Mouse (Mus musculus): ENCODE results near the gene Car14.
"Not testable (repeated sequence)": the region's sequence is repeated elsewhere in the genome, so short reads cannot be mapped to it uniquely, and the experiment has no call there.

The Car14 gene

DNA sequence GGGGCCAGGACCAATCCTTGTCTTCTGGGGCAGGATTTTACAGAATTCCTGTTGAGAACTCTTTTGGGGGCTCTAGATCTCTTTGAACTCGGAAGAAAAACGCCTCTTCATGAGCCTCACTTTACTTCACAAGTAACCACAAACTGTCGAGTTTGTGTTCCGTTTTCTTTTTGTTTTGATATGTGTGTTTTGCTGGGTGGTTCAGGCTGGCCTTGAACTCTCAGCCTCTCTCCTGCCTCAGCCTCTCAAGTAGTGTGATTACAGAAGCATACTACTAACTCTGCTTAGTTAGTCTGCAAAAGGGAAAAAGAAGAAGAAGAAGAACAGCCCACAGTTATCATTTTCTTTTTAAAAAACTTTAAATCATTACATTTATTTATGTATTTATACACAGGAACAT is 19.7 kb upstream of the Car14 start:
- no peak for DNase-seq (ENCODE audit: low spot score)

GRCm38 (mm10) chr3:95923429-95923828 is 18.9 kb upstream of the Car14 start:
- not testable (repeated sequence) for DNase-seq (ENCODE audit: low spot score)

GRCm38 (mm10) chr3:95920532-95920931 is 16.0 kb upstream of the Car14 start:
- DNase-seq (ENCODE audit: low spot score), result not testable (repeated sequence)

- DNase-seq (ENCODE audit: low spot score), result no peak
These were observed 12.3 kb upstream of the Car14 start for GRCm38 (mm10) chr3:95916760-95917159.

- no peak for DNase-seq (ENCODE audit: low spot score)
These were observed 10.2 kb upstream of the Car14 start for GRCm38 (mm10) chr3:95914706-95915105.

DNA sequence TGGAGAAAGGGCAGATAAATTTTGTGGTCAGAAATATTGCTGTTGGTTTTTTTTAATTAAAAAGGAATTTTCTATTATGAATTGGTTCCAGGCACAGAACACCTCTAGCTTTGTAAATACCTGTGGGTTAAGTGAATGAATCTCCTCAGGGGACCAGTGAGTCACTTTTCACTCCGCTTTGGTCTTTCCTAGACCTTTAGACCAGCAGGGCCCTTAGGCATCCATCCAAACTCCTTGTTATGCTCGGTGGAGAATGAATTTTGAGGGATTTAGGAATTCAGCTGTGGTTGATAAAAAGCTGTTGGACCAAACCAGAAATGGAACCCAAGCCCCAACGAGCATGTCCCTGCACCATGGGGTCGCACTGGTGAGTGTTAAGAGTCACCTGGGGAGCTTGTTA is 3.1 kb upstream of the Car14 start:
- DNase-seq (ENCODE audit: low spot score), result no peak

DNA sequence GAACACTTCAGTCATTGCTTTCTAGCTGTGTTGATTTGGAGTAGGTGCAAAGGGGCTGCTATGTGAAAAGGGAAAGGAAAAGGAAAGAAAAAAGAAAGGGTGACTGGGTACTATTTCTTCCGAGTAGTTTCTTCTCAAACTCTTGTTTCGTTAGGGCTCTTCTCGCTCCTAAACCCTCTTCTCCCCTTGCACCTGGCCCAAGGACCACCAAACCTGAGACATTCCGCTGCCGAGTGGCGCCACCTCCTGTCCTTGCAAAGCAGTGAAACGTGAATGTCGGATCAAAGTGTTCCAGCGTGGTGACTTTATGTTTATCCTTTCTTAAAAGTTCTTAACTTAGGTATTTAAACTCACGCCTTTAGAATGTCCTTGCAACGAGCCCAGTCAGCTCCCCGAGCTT is 2.4 kb upstream of the Car14 start:
- DNase-seq (ENCODE audit: low spot score), result no peak

DNA sequence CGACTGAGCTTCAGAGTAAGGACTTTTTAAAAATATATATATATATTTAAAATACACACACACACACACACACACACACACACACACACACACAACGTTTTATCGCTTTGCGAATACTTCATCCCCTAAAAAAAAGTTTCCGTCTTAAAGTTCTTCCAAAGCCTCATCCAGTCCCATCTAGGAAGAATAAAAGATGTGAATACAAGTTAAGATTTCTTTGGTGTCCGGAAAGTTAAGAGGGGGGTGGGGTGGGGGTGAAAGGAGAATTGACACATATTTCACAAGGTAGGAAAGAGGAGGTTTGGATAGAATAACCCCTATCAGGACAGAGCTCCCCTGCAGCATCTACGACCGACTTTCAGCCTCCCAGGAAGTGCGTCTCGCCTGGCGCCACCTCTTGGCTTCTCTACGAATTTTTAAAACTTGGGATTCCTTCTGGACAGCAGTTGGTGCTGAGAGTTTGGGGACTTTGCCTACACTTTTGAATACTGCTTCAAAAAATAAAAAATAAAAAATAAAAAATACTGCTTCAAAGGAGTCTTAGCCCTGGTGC is 1.5 kb upstream of the Car14 start:
- no peak for DNase-seq (ENCODE audit: low spot score)

DNA sequence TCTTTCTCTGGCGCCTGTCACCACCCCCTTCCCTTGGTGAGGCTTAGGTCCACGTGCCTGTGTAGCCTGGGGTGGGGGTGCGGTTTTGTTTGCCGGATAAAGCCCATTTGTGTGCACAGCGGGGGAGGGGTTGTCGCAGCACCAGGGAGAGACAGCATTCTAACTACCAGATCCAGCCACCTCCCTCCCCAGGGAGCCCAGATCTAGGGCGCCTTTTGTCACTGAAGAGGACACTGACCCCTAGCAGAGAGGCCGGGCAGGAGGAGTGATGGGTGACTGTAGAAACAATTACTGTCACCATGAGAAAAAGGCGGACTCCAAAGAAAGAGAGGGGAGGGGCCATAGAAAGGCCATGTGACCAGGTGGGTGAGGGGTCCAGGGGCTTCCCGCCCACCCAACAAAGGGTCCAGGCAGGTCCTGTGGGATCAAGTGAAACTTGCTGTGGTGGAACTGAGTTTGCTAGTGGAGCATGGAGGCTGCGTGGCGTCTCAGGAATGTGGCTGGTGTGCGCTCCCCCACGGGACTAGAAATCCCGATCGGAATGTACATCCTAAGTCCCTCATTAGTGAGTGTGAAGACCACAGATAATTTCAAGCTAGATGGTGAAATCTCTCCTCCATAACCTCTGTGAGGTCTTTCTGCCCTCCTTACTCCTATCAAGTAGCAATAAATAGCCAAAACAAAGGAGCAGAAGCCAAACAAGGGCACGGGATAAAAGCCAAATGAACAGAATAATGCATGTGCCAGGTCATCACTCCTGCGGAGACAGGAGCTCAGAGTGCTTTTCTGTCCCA is 852 bp upstream of the Car14 start:
- DNase-seq (ENCODE audit: low spot score), result no peak

DNA sequence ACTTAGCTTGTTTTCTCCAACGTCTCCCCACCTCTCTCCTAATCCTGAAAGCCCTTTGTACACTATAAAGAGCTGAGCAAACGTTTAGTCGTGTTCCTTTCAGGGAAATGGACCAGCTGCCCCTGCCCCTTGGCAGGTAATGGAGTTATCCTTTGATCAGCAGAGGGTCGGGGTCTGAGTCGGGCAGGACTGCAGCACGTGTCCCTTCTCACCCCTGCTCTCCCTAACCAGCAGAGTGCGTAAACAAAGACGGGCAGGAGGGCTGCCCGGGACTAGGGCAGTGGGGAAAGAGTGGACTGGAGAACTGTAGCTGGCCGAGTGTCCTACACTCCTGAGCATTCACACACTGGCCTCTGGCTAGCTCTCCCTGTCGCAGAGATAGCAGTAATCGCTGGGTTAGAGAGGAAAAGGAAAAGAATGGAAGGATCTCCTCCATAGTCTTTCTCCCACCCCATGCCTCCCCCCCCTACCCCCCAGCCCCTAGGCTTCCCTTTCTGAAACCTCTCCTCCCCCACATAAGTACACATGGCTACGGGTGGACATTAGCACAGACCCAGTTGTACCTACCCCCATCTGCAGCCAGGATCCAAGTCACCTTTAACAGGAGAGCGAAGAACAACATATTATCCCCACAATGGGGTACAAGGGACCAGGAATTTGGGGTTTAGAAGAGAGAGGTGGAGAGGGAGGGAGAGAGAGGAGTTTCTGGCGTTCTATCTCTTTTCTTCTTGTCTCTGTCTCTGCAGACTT is 563 bp downstream of the Car14 start:
- DNase-seq (ENCODE audit: low spot score), result no peak

- DNase-seq (ENCODE audit: low spot score), result no peak
These were observed 1.8 kb downstream of the Car14 start for GRCm38 (mm10) chr3:95902643-95903042.

DNA sequence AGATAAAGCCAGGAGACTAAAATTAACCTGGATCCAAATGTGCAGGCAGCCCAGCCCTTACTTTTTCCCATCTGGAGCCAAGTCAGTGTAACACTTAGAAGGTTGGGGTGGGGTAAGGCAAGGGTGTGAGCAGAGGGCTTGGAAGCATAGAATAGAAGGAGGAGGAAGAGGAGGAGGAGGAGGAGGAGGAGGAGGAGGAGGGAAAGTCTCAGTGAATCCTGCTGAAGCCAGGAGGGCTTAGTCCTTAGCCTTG is 2.2 kb downstream of the Car14 start:
- no peak for DNase-seq (ENCODE audit: low spot score)

- no peak for DNase-seq (ENCODE audit: low spot score)
These were observed 2.7 kb downstream of the Car14 start for GRCm38 (mm10) chr3:95901616-95902372.

DNA sequence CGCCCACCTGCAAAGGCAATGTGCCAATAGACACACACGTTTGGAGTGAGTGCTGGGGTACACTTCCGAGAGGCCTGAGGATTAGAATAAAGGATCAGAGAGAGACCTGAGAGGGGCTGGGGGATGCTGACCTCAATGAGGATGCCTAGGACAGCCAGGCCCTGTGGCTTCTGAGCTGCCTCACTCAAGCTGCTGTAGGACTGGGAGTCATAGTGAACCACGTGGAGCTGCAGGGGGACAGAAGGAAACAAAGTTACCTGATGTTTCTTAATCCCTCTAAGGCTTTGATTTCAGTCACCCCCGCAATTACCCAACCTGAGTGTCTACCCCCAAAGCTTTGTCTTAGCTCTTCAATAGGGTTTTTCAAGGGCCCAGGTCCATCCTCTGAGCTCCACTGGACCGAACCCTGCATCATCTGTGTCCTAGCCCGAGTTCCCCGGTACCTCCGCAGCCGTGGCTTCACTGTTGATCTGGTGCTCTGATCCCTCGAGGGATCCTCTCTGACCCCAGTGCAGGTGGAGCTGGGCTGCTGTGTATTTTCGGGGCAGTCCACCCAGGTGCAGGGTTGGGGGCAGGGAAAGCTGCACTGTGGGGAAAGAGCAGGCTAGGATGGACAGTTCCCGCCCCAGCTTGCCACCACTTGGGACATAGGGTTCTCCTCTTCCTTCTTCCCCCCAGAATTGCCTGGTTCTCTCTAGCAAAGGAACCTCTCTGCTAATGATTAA is 4.5 kb downstream of the Car14 start:
- no peak for DNase-seq (ENCODE audit: low spot score)

- not testable (repeated sequence) for DNase-seq (ENCODE audit: low spot score)
These were observed 9.0 kb downstream of the Car14 start for GRCm38 (mm10) chr3:95895501-95895900.

DNA sequence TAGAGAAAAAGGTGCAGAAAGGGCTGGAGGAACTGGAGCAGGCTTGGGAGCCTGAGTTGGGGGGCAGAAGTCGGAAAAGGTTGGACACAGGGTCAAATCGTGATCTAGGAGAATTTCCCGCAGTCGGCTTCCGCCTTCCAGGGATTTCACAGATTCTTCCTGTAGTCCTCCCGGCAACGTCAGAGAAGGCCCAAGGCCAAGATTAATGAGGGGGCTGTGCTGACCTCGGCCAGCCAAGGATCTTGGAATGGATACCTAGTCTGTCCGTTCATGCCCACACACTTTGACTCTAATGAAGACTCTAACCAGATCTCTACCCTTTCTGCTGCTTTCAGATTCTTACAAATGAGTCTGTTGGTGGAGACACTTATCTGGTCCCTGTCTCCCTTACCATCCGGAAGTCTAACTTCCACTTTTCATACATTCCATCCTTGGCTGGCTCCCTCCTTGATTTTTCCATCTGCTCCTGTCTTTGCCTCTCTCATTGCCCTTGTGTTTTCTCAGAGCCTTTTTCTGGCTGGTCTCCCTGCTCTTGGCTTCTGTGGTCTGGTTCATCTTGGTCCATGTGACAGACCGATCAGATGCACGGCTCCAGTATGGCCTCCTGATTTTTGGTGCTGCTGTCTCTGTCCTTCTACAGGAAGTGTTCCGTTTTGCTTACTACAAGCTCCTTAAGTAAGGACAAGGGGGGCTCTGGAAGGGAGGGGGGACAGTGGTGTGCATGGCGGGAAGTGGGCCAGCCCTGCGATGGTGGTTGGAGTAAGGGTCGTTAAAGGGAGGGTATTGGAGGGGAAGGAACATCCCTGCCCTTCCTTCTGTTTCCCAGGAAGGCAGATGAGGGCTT is 10.0 kb downstream of the Car14 start:
- no peak for DNase-seq (ENCODE audit: low spot score)

- peak; percentile 90 for DNase-seq (ENCODE audit: low spot score)
These were observed 10.7 kb downstream of the Car14 start, which contains the start of gene Aph1a for GRCm38 (mm10) chr3:95893606-95894316. Gene Aph1a, plus strand, starts transcription at chr3:95893969.

GRCm38 (mm10) chr3:95893126-95893525 is 11.4 kb downstream of the Car14 start:
- DNase-seq (ENCODE audit: low spot score), result no peak

- DNase-seq (ENCODE audit: low spot score), result no peak
These were observed 12.1 kb downstream of the Car14 start for GRCm38 (mm10) chr3:95892066-95893052.
